Mouse (Mus musculus): Measurements from ENCODE around the gene Cfap97d1.
A peak's percentile ranks its signal among the peaks of the same experiment; 100 is the strongest.

Cfap97d1 gene

GRCm38 (mm10) chr11:101984054-101985025 is at the start of gene Cfap97d1:
Gene Cfap97d1 (plus strand): TSS chr11:101984279.
- DNase-seq, result peak; percentile 96

GRCm38 (mm10) chr11:101935743-101936142 is 48.3 kb upstream of the Cfap97d1 start:
- no peak for DNase-seq

- no peak for DNase-seq
These were observed 47.7 kb upstream of the Cfap97d1 start for GRCm38 (mm10) chr11:101936421-101936820.

GRCm38 (mm10) chr11:101937108-101937507 is 47.0 kb upstream of the Cfap97d1 start:
- DNase-seq, result peak; percentile 28

GRCm38 (mm10) chr11:101943055-101943454 is 41.0 kb upstream of the Cfap97d1 start:
- DNase-seq, result no peak

GRCm38 (mm10) chr11:101946525-101946924 is 37.6 kb upstream of the Cfap97d1 start:
- no peak for DNase-seq

GRCm38 (mm10) chr11:101950021-101950420 is 34.1 kb upstream of the Cfap97d1 start:
- no peak for DNase-seq

GRCm38 (mm10) chr11:101952541-101953341 is 31.3 kb upstream of the Cfap97d1 start:
- peak; percentile 78 for DNase-seq

- DNase-seq, result no peak
These were observed 30.6 kb upstream of the Cfap97d1 start for GRCm38 (mm10) chr11:101953441-101953840.

- no peak for DNase-seq
These were observed 26.6 kb upstream of the Cfap97d1 start for GRCm38 (mm10) chr11:101957476-101957875.

GRCm38 (mm10) chr11:101963043-101963442 is 21.0 kb upstream of the Cfap97d1 start:
- no peak for DNase-seq

GRCm38 (mm10) chr11:101963473-101964291 is 20.4 kb upstream of the Cfap97d1 start:
- no peak for DNase-seq

- no peak for DNase-seq
These were observed 19.4 kb upstream of the Cfap97d1 start for GRCm38 (mm10) chr11:101964647-101965046.

- DNase-seq, result no peak
These were observed 18.5 kb upstream of the Cfap97d1 start for GRCm38 (mm10) chr11:101965553-101965952.

GRCm38 (mm10) chr11:101966965-101967614 is 17.0 kb upstream of the Cfap97d1 start, which contains the start of gene Sost:
Gene Sost (minus strand): TSS chr11:101967015.
- DNase-seq, result no peak

GRCm38 (mm10) chr11:101968311-101968710 is 15.8 kb upstream of the Cfap97d1 start:
- no peak for DNase-seq

GRCm38 (mm10) chr11:101968791-101969190 is 15.3 kb upstream of the Cfap97d1 start:
- peak; percentile 75 for DNase-seq

- no peak for DNase-seq
These were observed 14.2 kb upstream of the Cfap97d1 start for GRCm38 (mm10) chr11:101969835-101970234.

GRCm38 (mm10) chr11:101971410-101971809 is 12.7 kb upstream of the Cfap97d1 start:
- peak; percentile 17 for DNase-seq

GRCm38 (mm10) chr11:101972097-101972496 is 12.0 kb upstream of the Cfap97d1 start:
- no peak for DNase-seq

GRCm38 (mm10) chr11:101972651-101973050 is 11.4 kb upstream of the Cfap97d1 start:
- no peak for DNase-seq

- DNase-seq, result no peak
These were observed 10.6 kb upstream of the Cfap97d1 start for GRCm38 (mm10) chr11:101973496-101973895.
